Mouse (Mus musculus): Measurements from ENCODE around the gene Jaml. TPM values are rescaled to one million over a fixed set of nuclear protein-coding genes. Genes with fewer than 3 reads are reported as not detected.

Gene Jaml
- polyA plus RNA-seq, 1 experiment, result 0.32 TPM

Other genes starting within 250 kb of the Jaml start
- 29.9 and 32.5 TPM in 2 replicates for gene Kmt2a, start 197.9 kb upstream of the Jaml start, polyA plus RNA-seq (2012; rRNA removed)
- gene Atp5l, start 158.4 kb upstream of the Jaml start, polyA plus RNA-seq (2012; rRNA removed), result 723 and 788 TPM in 2 replicates
- 25.3 and 27.4 TPM in 2 replicates for gene Ube4a, start 113.6 kb upstream of the Jaml start, polyA plus RNA-seq (2012; rRNA removed)
- 0.13 TPM in 1 of 2 replicates, not detected in the other for gene Cd3g, start 98.8 kb upstream of the Jaml start, polyA plus RNA-seq (2012; rRNA removed)
- 0.06 TPM in 1 of 2 replicates, not detected in the other for gene Cd3d, start 97.4 kb upstream of the Jaml start, polyA plus RNA-seq (2012; rRNA removed)
- 0.08 and 0.13 TPM in 2 replicates for gene Cd3e, start 69.6 kb upstream of the Jaml start, polyA plus RNA-seq (2012; rRNA removed)
- 2.1 and 2.8 TPM in 2 replicates for gene Mpzl2, start 39.4 kb upstream of the Jaml start, polyA plus RNA-seq (2012; rRNA removed)
- gene Mpzl3, start 24.0 kb upstream of the Jaml start, polyA plus RNA-seq (2012; rRNA removed), result 2.0 and 2.1 TPM in 2 replicates
- 82.9 and 83.5 TPM in 2 replicates for gene Scn2b, start 38.6 kb downstream of the Jaml start, polyA plus RNA-seq (2012; rRNA removed)
- 17.4 and 32.4 TPM in 2 replicates for gene Scn4b, start 59.2 kb downstream of the Jaml start, polyA plus RNA-seq (2012; rRNA removed)
- gene BC049352, start 102.8 kb downstream of the Jaml start, polyA plus RNA-seq (2012; rRNA removed), result 2.8 and 3.1 TPM in 2 replicates
- 0.08 and 0.18 TPM in 2 replicates for gene Tmprss4, start 124.9 kb downstream of the Jaml start, polyA plus RNA-seq (2012; rRNA removed)
- gene Il10ra, start 190.0 kb downstream of the Jaml start, polyA plus RNA-seq (2012; rRNA removed), result 3.1 and 4.0 TPM in 2 replicates
- not detected in 2 replicates for gene Tmprss13, start 239.9 kb downstream of the Jaml start, polyA plus RNA-seq (2012; rRNA removed)